Mouse (Mus musculus): ENCODE results near the gene Gzmg. TPM values are rescaled to one million over a fixed set of nuclear protein-coding genes. Genes with fewer than 3 reads are reported as not detected.
"Not testable (repeated sequence)": the region's sequence is repeated elsewhere in the genome, so short reads cannot be mapped to it uniquely, and the experiment has no call there.

Gene Gzmg
- polyA plus RNA-seq, 1 experiment from 2014 or later, result not detected

- not testable (repeated sequence) for DNase-seq (ENCODE audit: low spot score); ATAC-seq (ENCODE audit: insufficient number of reproducible peaks, low FRiP score, low TSS enrichment, low read depth); H3K36me3 ChIP-seq (ENCODE audit: control insufficient read depth, insufficient read depth, low read length); H3K4me2 ChIP-seq (ENCODE audit: low read depth, severe bottlenecking); H3K27ac ChIP-seq (replicated peaks; ENCODE audit: low read depth, low read length); H3K4me3 ChIP-seq (ENCODE audit: low read depth, low read length); H3K9ac ChIP-seq (ENCODE audit: low read length); H3K4me1 ChIP-seq (ENCODE audit: control insufficient read depth, insufficient read depth, low read length); H3K27me3 ChIP-seq (ENCODE audit: control insufficient read depth, insufficient read depth, low read length); H3K9me3 ChIP-seq (ENCODE audit: control insufficient read depth, low read length)
- WGBS, result 91% methylated on average over 33 of the region's 33 CpGs
Measured at GRCm38 (mm10) chr14:56115531-56116310, 43.7 kb downstream of the Gzmg start.

Other genes starting within 250 kb of the Gzmg start
- gene Cma1, start 214.9 kb downstream of the Gzmg start, polyA plus RNA-seq (2014; fragmentation: Nextera tagmentation; extraction: Ambion mirVana), result not detected in 2 replicates
- gene Cma2, start 208.6 kb downstream of the Gzmg start, polyA plus RNA-seq (2014; fragmentation: Nextera tagmentation; extraction: Ambion mirVana), result not detected in 2 replicates
- not detected in 2 replicates for gene Mcpt1, start 141.6 kb downstream of the Gzmg start, polyA plus RNA-seq (2014; fragmentation: Nextera tagmentation; extraction: Ambion mirVana)
- not detected in 2 replicates for gene Mcpt9, start 129.1 kb downstream of the Gzmg start, polyA plus RNA-seq (2014; fragmentation: Nextera tagmentation; extraction: Ambion mirVana)
- not detected in 2 replicates for gene Mcpt2, start 117.5 kb downstream of the Gzmg start, polyA plus RNA-seq (2014; fragmentation: Nextera tagmentation; extraction: Ambion mirVana)
- gene Mcpt4, start 97.3 kb downstream of the Gzmg start, polyA plus RNA-seq (2014; fragmentation: Nextera tagmentation; extraction: Ambion mirVana), result not detected in 2 replicates
- not detected in 2 replicates for gene Mcpt8, start 74.3 kb downstream of the Gzmg start, polyA plus RNA-seq (2014; fragmentation: Nextera tagmentation; extraction: Ambion mirVana)
- not detected in 2 replicates for gene Ctsg, start 57.0 kb downstream of the Gzmg start, polyA plus RNA-seq (2014; fragmentation: Nextera tagmentation; extraction: Ambion mirVana)
- not detected in 2 replicates for gene Gzme, start 39.0 kb downstream of the Gzmg start, polyA plus RNA-seq (2014; fragmentation: Nextera tagmentation; extraction: Ambion mirVana)
- gene Gzmd, start 27.0 kb downstream of the Gzmg start, polyA plus RNA-seq (2014; fragmentation: Nextera tagmentation; extraction: Ambion mirVana), result not detected in 2 replicates
- not detected in 2 replicates for gene Gzmn, start 15.0 kb upstream of the Gzmg start, polyA plus RNA-seq (2014; fragmentation: Nextera tagmentation; extraction: Ambion mirVana)
- not detected in 2 replicates for gene Gzmf, start 51.8 kb upstream of the Gzmg start, polyA plus RNA-seq (2014; fragmentation: Nextera tagmentation; extraction: Ambion mirVana)
- not detected in 2 replicates for gene Gzmc, start 75.1 kb upstream of the Gzmg start, polyA plus RNA-seq (2014; fragmentation: Nextera tagmentation; extraction: Ambion mirVana)
- not detected in 2 replicates for gene Gzmb, start 102.7 kb upstream of the Gzmg start, polyA plus RNA-seq (2014; fragmentation: Nextera tagmentation; extraction: Ambion mirVana)
- gene Atp12a, start 205.5 kb upstream of the Gzmg start, polyA plus RNA-seq (2014; fragmentation: Nextera tagmentation; extraction: Ambion mirVana), result 0.06 and 0.12 TPM in 2 replicates
- gene Rnf17, start 243.0 kb upstream of the Gzmg start, polyA plus RNA-seq (2014; fragmentation: Nextera tagmentation; extraction: Ambion mirVana), result 0.88 and 1.7 TPM in 2 replicates